8 mouse cellular contexts compared by ENCODE assay signal in the genomic region with DNA sequence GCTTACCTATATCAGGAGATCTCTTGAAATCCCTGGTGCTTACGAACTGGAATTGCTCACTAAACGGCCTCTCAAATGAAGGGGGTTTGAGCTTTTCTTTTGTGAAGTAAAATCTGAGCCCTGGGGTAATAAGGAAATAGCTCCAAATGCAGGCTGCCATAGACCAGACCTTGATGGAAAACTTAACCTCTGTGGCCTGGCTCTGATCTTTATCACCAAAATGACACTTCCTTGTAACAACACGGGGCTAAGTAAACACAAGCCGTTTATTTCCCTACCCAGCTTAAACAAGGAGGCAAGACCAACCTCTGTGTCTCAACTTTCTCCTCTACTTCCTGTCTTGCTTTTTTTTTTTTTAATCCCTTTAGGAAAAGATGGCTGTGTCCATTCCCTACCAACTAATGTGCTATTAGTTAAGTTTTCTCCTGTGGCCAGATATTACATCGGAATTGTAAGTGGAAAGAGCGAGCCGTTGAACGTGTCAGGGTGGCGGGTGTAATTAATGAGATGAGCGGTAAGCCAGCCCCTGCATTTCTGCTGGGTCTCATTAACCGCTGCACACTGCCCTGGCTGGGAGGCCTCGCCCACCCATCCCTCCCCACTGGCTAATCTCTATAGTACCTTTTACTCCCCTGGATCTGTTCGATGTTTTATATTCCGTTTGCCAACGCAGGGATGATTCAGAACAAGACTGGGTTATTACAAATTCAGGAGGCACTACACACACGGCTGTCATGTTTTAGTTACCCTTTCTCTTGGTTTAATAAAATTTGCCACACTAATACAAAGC. TPM values are rescaled to one million over a fixed set of nuclear protein-coding genes. Genes with fewer than 3 reads are reported as not detected.
DNase-seq lines count a peak whose midpoint lies in the region; ATAC-seq and TF ChIP-seq lines count a peak whose summit lies in the region.

No protein-coding gene starts in this region.

- no peak overlapping the region for H3K27ac ChIP-seq in ES-E14 (ENCODE audit: insufficient read depth, low read depth, low read length, poor library complexity, severe bottlenecking)
- no peak overlapping the region for H3K27ac ChIP-seq in liver, postnatal 0 days (ENCODE audit: low read depth)

- no peak overlapping the region for H3K9ac ChIP-seq in ES-E14 (ENCODE audit: insufficient read depth, low read depth, low read length, poor library complexity, severe bottlenecking)
- H3K9ac ChIP-seq in liver, postnatal 0 days (replicated peaks): no peak overlapping the region

- in situ Hi-C loops in ES-E14 (cut with MboI; ENCODE audit: low sequenced_read_pairs in 2 of 2, unreplicated experiment in 2 of 2): no loop called here

- 9% methylated on average over 16 of the region's 16 CpGs for WGBS in liver, postnatal 0 days (ENCODE audit: insufficient replicate concordance)

- peak overlapping the region; percentile 68 to 73 for H3K4me3 ChIP-seq in ES-E14 (ENCODE audit: insufficient read depth in 1 of 2, low read depth in 1 of 2, low read length in 2 of 2, poor library complexity in 1 of 2, severe bottlenecking in 1 of 2)
- peak overlapping the region; percentile 34; the same call in 1 of the 2 replicates for H3K4me3 ChIP-seq in liver, postnatal 0 days (ENCODE audit: low read depth, low read length)

- H3K27me3 ChIP-seq in liver, postnatal 0 days (ENCODE audit: insufficient read depth, low read length): peaks cover 35% of the 10 kb centered on the region

- H3K4me2 ChIP-seq in liver, postnatal 0 days (ENCODE audit: low read depth, low read length): peak overlapping the region; percentile 68

- H3K9me3 ChIP-seq in ES-E14 (ENCODE audit: control insufficient read depth, insufficient read depth, low read depth, low read length): no peaks in the 10 kb centered on the region
- 0 out of 2 replicates have a peak, but pooled peaks cover under 1% of the 10 kb centered on the region for H3K9me3 ChIP-seq in liver, postnatal 0 days (ENCODE audit: low read length)

- ATAC-seq in granulocyte monocyte progenitor cell, adult 5-6 weeks (replicated peaks; ENCODE audit: poor library complexity, severe bottlenecking): peak; percentile 29; the same call in 1 of the 2 replicates
- no peak for ATAC-seq in liver, postnatal 0 days

- TF ChIP-seq CTCF in liver, postnatal 0 days (IDR thresholded peaks at IDR 0.05; ENCODE audit: low read depth): no peak

- peaks cover 8 to 19% of the 10 kb centered on the region in 2 experiments; a peak in 3 of 4 replicates for H3K4me1 ChIP-seq in ES-E14 (ENCODE audit: control insufficient read depth in 2 of 2, insufficient read depth in 2 of 2, low read length in 2 of 2, poor library complexity in 1 of 2)
- peaks cover 5% of the 10 kb centered on the region; the same call in 1 of the 2 replicates for H3K4me1 ChIP-seq in liver, postnatal 0 days (ENCODE audit: insufficient read depth)

- DNase-seq in 416B (ENCODE audit: low read depth): peak; percentile 4
- no peak for DNase-seq in ES-E14 (ENCODE audit: low read depth, low spot score)
- DNase-seq in liver, postnatal 0 days: no peak
- DNase-seq in frontal cortex, postnatal 14 days (ENCODE audit: low spot score in 2 of 2): no peak
- no peak for DNase-seq in B cell, adult 2 months
- DNase-seq in lung, postnatal 25 days (ENCODE audit: low spot score): no peak
- no peak for DNase-seq in right cerebral cortex, postnatal 14 days

- TF ChIP-seq EP300 in liver, postnatal 0 days (IDR thresholded peaks at IDR 0.05; ENCODE audit: low read depth): no peak

- no peaks in the 10 kb centered on the region for H3K36me3 ChIP-seq in ES-E14 (ENCODE audit: control insufficient read depth, insufficient read depth, low read length, poor library complexity, severe bottlenecking)
- no peaks in the 10 kb centered on the region for H3K36me3 ChIP-seq in liver, postnatal 0 days (replicated peaks; ENCODE audit: insufficient read depth, low read length)

TF ChIP-seq in ES-E14, 5 proteins besides CTCF, POLR2A, EP300 and RAD21:
- TF ChIP-seq MAFK (IDR thresholded peaks at IDR 0.05; ENCODE audit: insufficient read depth, low read depth, low read length): no peak
- no peak for TF ChIP-seq HCFC1 (IDR thresholded peaks at IDR 0.05; ENCODE audit: borderline replicate concordance, insufficient read depth, low read length)
- no peak for TF ChIP-seq ZNF384 (IDR thresholded peaks at IDR 0.05; ENCODE audit: low read depth, low read length)

RNA-seq across cellular contexts. Expression of a gene that starts 47.7 kb away (rescaled TPM):
- 0.22 and 0.32 TPM in 2 replicates for total RNA-seq in ES-E14 (2012; rRNA removed)
- total RNA-seq in granulocyte monocyte progenitor cell, adult 5-6 weeks (2014; fragmentation: Nextera tagmentation): not detected in 2 replicates
- total RNA-seq in granulocyte monocyte progenitor cell, adult 5-6 weeks (2017): 0.72 TPM in 1 of 2 replicates, not detected in the other
- polyA plus RNA-seq in liver, postnatal 0 days (2015; fragmentation: Nextera tagmentation; extraction: Ambion mirVana): 0.05 and 0.08 TPM in 2 replicates
